Mouse (Mus musculus): ENCODE results near the gene St3gal2. TPM values are rescaled to one million over a fixed set of nuclear protein-coding genes. Genes with fewer than 3 reads are reported as not detected.

St3gal2 gene
- polyA plus RNA-seq, 1 experiment = 5.9 TPM

DNA sequence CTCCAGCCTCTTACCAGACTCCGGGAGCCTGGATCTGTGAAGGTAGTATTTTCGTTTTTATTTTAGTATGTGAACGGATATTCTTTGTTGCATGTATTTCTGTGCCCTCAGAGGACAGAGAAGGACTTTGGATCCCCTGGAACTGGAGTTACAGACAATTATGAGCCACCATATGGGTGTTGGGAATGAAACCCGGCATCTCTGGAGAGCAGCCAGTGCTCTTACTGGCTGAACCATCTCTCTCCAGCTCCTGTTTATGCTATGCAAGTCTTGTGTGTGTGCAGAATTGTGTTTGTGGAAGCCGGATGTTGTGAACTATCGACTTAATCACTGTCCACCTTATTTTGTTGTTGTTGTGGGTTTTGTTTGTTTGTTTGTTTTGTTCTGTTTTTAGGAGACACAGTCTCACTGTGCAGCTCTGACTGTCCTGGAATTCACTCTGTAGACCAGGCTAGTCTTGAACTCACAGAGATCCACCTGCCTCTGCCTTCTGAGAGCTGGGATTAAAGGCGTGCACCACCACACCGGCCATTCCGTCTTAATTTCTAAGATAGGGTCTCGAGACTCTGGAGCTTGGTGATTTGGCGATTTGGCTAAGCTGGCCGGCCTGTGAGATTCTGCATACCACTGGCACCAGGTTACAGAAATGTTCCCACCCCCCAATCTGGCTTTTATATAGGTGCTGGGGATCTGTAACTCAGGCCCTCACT, 39.5 kb downstream of the St3gal2 start:
- no peaks in the 10 kb centered on the region for H3K36me3 ChIP-seq (ENCODE audit: control insufficient read depth, insufficient read depth, low read length)
- H3K27ac ChIP-seq (ENCODE audit: insufficient read depth, low read depth, low read length) = no peak overlapping the region
- 78% methylated on average over 12 of the region's 12 CpGs for WGBS
- H3K4me1 ChIP-seq (ENCODE audit: control insufficient read depth, insufficient read depth, insufficient read length, low read length) = no peaks in the 10 kb centered on the region
- TF ChIP-seq POLR2A (IDR thresholded peaks at IDR 0.05; ENCODE audit: low read depth, low read length) (no peak), CTCF (IDR thresholded peaks at IDR 0.05; ENCODE audit: extremely low read depth, insufficient read length, insufficient replicate concordance, low read depth, low read length) (no peak)
- H3K4me3 ChIP-seq (ENCODE audit: low read depth, low read length) = no peak overlapping the region
- H3K27me3 ChIP-seq (ENCODE audit: control insufficient read depth, insufficient read depth, low read length) = no peaks in the 10 kb centered on the region

DNA sequence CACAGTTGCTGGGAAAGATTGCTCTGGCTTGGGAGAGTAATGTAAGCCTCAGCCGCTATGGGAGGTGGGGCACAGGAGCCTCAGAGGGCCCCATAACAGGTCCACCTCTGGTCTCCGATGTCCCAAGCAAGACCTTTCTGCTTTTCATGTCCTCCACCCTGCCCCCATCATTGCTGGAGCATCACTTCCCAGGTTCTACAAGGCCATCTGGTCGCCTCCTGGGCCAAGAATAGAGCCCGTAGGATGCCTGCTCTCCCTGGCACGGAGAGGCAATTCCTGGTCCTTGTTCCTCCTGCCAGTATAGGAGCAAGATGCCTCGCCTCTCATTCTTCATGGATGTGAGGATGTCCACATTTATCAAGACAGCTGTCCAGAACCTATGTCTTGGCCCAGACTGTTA, 40.2 kb downstream of the St3gal2 start:
- H3K36me3 ChIP-seq (ENCODE audit: control insufficient read depth, insufficient read depth, low read length) = no peaks in the 10 kb centered on the region

DNA sequence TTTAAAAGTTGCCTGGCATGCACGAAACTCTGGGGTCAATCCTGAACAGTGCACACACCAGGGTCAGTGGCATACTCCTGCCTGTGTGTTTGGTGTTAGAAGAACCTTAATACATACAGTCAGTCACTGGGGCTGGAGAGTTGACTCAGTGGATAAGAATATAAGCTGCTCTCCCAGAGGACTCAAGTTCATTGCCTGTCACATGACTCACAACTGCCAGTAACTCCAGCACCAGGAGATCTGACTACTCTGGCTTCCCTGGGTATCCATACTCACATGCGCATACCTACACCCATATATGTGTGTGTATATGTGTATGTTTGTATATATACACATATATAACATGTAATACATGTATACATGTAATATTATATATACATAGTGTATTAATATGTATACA, 43.3 kb downstream of the St3gal2 start:
- Histone ChIP-seq H3K27me3 (ENCODE audit: control insufficient read depth, insufficient read depth, low read length) (no peaks in the 10 kb centered on the region), H3K36me3 (ENCODE audit: control insufficient read depth, insufficient read depth, low read length) (no peaks in the 10 kb centered on the region), H3K27ac (ENCODE audit: insufficient read depth, low read depth, low read length) (no peak overlapping the region), H3K4me3 (ENCODE audit: low read depth, low read length) (no peak overlapping the region), H3K4me1 (ENCODE audit: control insufficient read depth, insufficient read depth, insufficient read length, low read length) (peaks cover 4% of the 10 kb centered on the region)
- 69% methylated on average over 2 of the region's 2 CpGs for WGBS
- TF ChIP-seq CTCF (IDR thresholded peaks at IDR 0.05; ENCODE audit: extremely low read depth, insufficient read length, insufficient replicate concordance, low read depth, low read length) = no peak
- no peak for TF ChIP-seq POLR2A (IDR thresholded peaks at IDR 0.05; ENCODE audit: low read depth, low read length)

More for the DNA sequence above, 40.2 kb downstream of the St3gal2 start:
- no peak overlapping the region for H3K4me3 ChIP-seq (ENCODE audit: low read depth, low read length)
- no peaks in the 10 kb centered on the region for H3K4me1 ChIP-seq (ENCODE audit: control insufficient read depth, insufficient read depth, insufficient read length, low read length)
- 83% methylated on average over 6 of the region's 6 CpGs for WGBS
- H3K27ac ChIP-seq (ENCODE audit: insufficient read depth, low read depth, low read length) = no peak overlapping the region
- TF ChIP-seq POLR2A (IDR thresholded peaks at IDR 0.05; ENCODE audit: low read depth, low read length) (no peak), CTCF (IDR thresholded peaks at IDR 0.05; ENCODE audit: extremely low read depth, insufficient read length, insufficient replicate concordance, low read depth, low read length) (no peak)
- H3K27me3 ChIP-seq (ENCODE audit: control insufficient read depth, insufficient read depth, low read length) = no peaks in the 10 kb centered on the region

DNA sequence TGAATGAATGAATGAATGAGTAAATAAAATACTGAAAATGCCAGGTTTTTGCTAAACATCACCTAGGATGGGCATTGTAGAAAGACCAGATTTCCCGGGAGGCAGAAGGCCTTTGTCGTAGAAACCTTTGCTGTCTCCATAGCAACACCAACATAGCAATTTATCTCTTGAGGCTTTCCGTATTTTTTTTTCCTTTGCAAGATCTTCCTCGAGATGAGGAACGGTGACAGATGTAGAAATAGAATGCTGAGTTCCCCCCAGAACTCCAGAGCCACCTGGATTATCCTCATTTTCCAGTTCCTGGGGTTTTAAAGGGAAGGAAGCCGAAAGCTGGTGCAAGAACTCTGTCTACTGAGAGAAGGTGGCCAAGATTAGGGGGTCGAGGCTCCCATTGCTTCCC, 44.9 kb downstream of the St3gal2 start:
- no peak for TF ChIP-seq CTCF (IDR thresholded peaks at IDR 0.05; ENCODE audit: extremely low read depth, insufficient read length, insufficient replicate concordance, low read depth, low read length)
- TF ChIP-seq POLR2A (IDR thresholded peaks at IDR 0.05; ENCODE audit: low read depth, low read length) = no peak
- H3K4me1 ChIP-seq (ENCODE audit: control insufficient read depth, insufficient read depth, insufficient read length, low read length) = peaks cover 4% of the 10 kb centered on the region
- no peak overlapping the region for H3K4me3 ChIP-seq (ENCODE audit: low read depth, low read length)
- H3K27ac ChIP-seq (ENCODE audit: insufficient read depth, low read depth, low read length) = no peak overlapping the region
- WGBS = 63% methylated on average over 7 of the region's 7 CpGs
- H3K36me3 ChIP-seq (ENCODE audit: control insufficient read depth, insufficient read depth, low read length) = no peaks in the 10 kb centered on the region
- no peaks in the 10 kb centered on the region for H3K27me3 ChIP-seq (ENCODE audit: control insufficient read depth, insufficient read depth, low read length)

DNA sequence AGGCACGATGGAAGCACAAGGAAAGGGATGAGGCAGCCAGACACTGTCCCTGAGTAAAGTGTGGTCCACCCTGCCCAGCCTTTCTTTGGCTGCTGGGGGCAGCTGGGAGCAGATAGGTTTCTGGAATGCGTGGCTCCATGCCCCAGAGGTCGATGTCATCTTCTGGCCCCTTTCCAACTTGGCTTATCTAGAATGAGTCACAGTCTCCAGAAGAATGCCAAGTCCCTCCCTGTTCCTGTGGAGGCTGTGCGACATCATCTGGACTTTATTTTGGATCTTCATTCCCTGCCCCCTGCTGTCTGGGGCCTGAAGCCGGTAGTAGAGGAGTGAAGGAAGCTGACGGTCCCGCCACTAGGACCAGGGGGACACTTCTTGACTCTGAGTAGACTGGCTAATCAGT, 45.9 kb downstream of the St3gal2 start:
- H3K4me3 ChIP-seq (ENCODE audit: low read depth, low read length) = no peak overlapping the region
- WGBS = 6% methylated on average over 7 of the region's 7 CpGs
- peak; percentile 36; the same call in 1 of the 2 replicates for TF ChIP-seq CTCF (IDR thresholded peaks at IDR 0.05; ENCODE audit: extremely low read depth, insufficient read length, insufficient replicate concordance, low read depth, low read length)
- no peak for TF ChIP-seq POLR2A (IDR thresholded peaks at IDR 0.05; ENCODE audit: low read depth, low read length)
- peaks cover 6% of the 10 kb centered on the region for H3K4me1 ChIP-seq (ENCODE audit: control insufficient read depth, insufficient read depth, insufficient read length, low read length)
- H3K36me3 ChIP-seq (ENCODE audit: control insufficient read depth, insufficient read depth, low read length) = no peaks in the 10 kb centered on the region
- H3K27ac ChIP-seq (ENCODE audit: insufficient read depth, low read depth, low read length) = peak overlapping the region; percentile 6; the same call in 1 of the 2 replicates
- no peaks in the 10 kb centered on the region for H3K27me3 ChIP-seq (ENCODE audit: control insufficient read depth, insufficient read depth, low read length)

DNA sequence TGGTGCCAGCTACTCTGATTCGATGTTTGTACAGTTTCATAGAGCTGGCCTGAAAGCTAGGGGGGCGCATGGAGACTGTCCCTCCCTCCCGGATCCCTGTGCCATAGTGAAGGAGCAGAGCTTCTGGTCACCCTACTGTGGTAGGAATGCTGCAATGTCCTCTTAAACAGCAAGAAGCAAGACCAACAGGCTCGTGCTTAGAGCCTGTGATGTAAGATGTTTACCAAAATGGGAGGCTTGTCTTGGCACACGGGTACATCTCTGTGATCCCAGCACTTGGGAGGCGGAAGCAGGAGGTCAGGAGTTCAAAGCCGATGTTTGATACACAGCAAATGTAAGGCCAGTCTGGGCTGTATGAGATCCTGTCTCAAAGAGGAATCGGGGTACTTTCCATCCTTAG, 46.9 kb downstream of the St3gal2 start:
- 61% methylated on average over 8 of the region's 8 CpGs for WGBS
- TF ChIP-seq CTCF (IDR thresholded peaks at IDR 0.05; ENCODE audit: extremely low read depth, insufficient read length, insufficient replicate concordance, low read depth, low read length) = no peak
- no peak for TF ChIP-seq POLR2A (IDR thresholded peaks at IDR 0.05; ENCODE audit: low read depth, low read length)
- Histone ChIP-seq H3K4me1 (ENCODE audit: control insufficient read depth, insufficient read depth, insufficient read length, low read length) (peaks cover 9% of the 10 kb centered on the region), H3K4me3 (ENCODE audit: low read depth, low read length) (no peak overlapping the region), H3K36me3 (ENCODE audit: control insufficient read depth, insufficient read depth, low read length) (no peaks in the 10 kb centered on the region), H3K27ac (ENCODE audit: insufficient read depth, low read depth, low read length) (no peak overlapping the region; the same call in 1 of the 2 replicates), H3K27me3 (ENCODE audit: control insufficient read depth, insufficient read depth, low read length) (no peaks in the 10 kb centered on the region)

DNA sequence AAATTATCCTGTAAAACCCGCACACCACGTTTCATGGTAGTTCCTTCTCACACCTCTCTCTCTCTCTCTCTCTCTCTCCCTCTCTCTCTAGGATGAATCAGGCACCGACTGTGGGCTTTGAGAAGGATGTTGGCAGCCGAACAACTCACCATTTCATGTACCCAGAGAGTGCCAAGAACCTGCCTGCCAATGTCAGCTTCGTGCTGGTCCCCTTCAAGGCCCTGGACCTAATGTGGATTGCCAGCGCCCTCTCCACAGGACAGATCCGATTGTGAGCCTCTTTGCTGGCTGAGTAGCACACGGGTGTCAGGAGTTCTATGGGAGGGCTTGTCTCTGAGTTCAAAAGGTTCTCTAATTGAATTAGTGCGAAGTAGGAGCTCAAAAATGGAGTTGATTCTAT, 47.6 kb downstream of the St3gal2 start:
- no peaks in the 10 kb centered on the region for H3K27me3 ChIP-seq (ENCODE audit: control insufficient read depth, insufficient read depth, low read length)
- peaks cover 9% of the 10 kb centered on the region for H3K4me1 ChIP-seq (ENCODE audit: control insufficient read depth, insufficient read depth, insufficient read length, low read length)
- TF ChIP-seq POLR2A (IDR thresholded peaks at IDR 0.05; ENCODE audit: low read depth, low read length) (no peak), CTCF (IDR thresholded peaks at IDR 0.05; ENCODE audit: extremely low read depth, insufficient read length, insufficient replicate concordance, low read depth, low read length) (no peak)
- no peaks in the 10 kb centered on the region for H3K36me3 ChIP-seq (ENCODE audit: control insufficient read depth, insufficient read depth, low read length)
- H3K27ac ChIP-seq (ENCODE audit: insufficient read depth, low read depth, low read length) = no peak overlapping the region
- no peak overlapping the region for H3K4me3 ChIP-seq (ENCODE audit: low read depth, low read length)
- 81% methylated on average over 9 of the region's 9 CpGs for WGBS

All from small intestine, adult 2 months (tissue).